Mouse (Mus musculus) hindbrain, embryonic 12.5 days (tissue): Measurements from ENCODE around the gene Slc22a20. TPM values are rescaled to one million over a fixed set of nuclear protein-coding genes. Genes with fewer than 3 reads are reported as not detected.

ENCODE experiments used
- ATAC-seq: fragments of 200-750 bp; cut with Nextera tagmentation; 2 replicates; pipeline ENCODE4 v1.8.0; 2017; ENCODE audit warnings: moderate TSS enrichment; ENCODE audit not compliant: low FRiP score
- H3K27ac ChIP-seq: fragments of 300-500 bp; sonication (generic); 2 replicates; pipeline ENCODE4 v1.5.1; 2016; ENCODE audit warnings: mild to moderate bottlenecking
- H3K27me3 ChIP-seq: fragments of 300-500 bp; sonication (generic); 2 replicates; pipeline ENCODE4 v1.6.1; 2016; ENCODE audit warnings: mild to moderate bottlenecking
- H3K36me3 ChIP-seq: fragments of 300-500 bp; sonication (generic); 2 replicates; pipeline ENCODE4 v1.6.1; 2016; ENCODE audit warnings: mild to moderate bottlenecking
- H3K4me1 ChIP-seq: fragments of 300-500 bp; sonication (generic); 2 replicates; pipeline ENCODE4 v1.6.1; 2016
- H3K4me2 ChIP-seq: fragments of 300-500 bp; sonication (generic); replicated peaks from 2 replicates; pipeline ENCODE4 v1.6.1; 2016; ENCODE audit warnings: mild to moderate bottlenecking
- H3K4me3 ChIP-seq: fragments of 300-500 bp; sonication (generic); 2 replicates; pipeline ENCODE4 v1.5.1; 2016; ENCODE audit warnings: mild to moderate bottlenecking
- H3K9ac ChIP-seq: fragments of 300-500 bp; sonication (generic); 2 replicates; pipeline ENCODE4 v1.6.1; 2016; ENCODE audit warnings: mild to moderate bottlenecking, moderate library complexity
- H3K9me3 ChIP-seq: fragments of 300-500 bp; sonication (generic); replicated peaks from 2 replicates; pipeline ENCODE4 v1.6.1; 2016; ENCODE audit warnings: mild to moderate bottlenecking
- WGBS: fragments of 180-500 bp; shearing (Covaris S2); methylation state at CpG from one replicate; pipeline ENCODE4 v1.1.7; 2016; 5-methylcytosine and 5-hydroxymethylcytosine counted together
- polyA plus RNA-seq: library from polyadenylated mRNA; unstranded; fragments of >200 nt; fragmentation: Nextera tagmentation; extraction: Ambion mirVana; gene quantifications from 2 replicates; pipeline ENCODE4 v1.2.1, GENCODE M21; 2016

The Slc22a20 gene
- polyA plus RNA-seq, 1 experiment from 2014 or later: not detected

- Histone ChIP-seq H3K4me2 (no peak overlapping the region), H3K9ac (no peak overlapping the region), H3K9me3 (no peaks in the 10 kb centered on the region), H3K36me3 (peaks cover 44% of the 10 kb centered on the region), H3K4me3 (no peak overlapping the region), H3K27me3 (no peaks in the 10 kb centered on the region), H3K4me1 (peaks cover 6% of the 10 kb centered on the region; the same call in 1 of the 2 replicates), H3K27ac (no peak overlapping the region)
- no peak for ATAC-seq
- 89% methylated on average over 5 of the region's 5 CpGs for WGBS
These were observed 28.6 kb downstream of the Slc22a20 start for GRCm38 (mm10) chr19:5957371-5957770.

DNA sequence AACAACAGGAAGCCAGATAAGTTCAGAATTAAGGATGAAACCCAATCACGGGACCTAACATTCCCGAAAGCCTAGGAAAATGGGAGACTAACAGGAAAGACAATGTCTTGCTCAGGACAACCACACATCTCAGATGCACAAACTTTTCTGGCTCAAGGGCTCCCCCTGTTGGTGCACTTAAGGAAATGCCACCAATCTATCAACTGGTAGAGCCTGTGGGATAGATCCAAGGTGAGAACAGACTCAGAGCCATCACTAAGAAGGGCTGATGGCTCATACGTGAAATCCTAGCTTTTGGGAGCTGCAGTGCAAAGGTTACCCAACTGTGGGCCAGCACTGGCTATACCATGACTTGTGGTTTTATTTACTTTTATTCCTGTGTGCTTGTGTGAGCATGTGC is 29.3 kb downstream of the Slc22a20 start:
- Histone ChIP-seq H3K9me3 (no peaks in the 10 kb centered on the region), H3K9ac (no peak overlapping the region), H3K27me3 (no peaks in the 10 kb centered on the region), H3K27ac (no peak overlapping the region), H3K4me2 (no peak overlapping the region), H3K36me3 (peaks cover 50% of the 10 kb centered on the region), H3K4me3 (no peak overlapping the region), H3K4me1 (peaks cover 5% of the 10 kb centered on the region; the same call in 1 of the 2 replicates)
- no peak for ATAC-seq
- 39% methylated on average over 3 of the region's 3 CpGs for WGBS

- 86% methylated on average over 28 of the region's 28 CpGs for WGBS
- ATAC-seq: no peak
- Histone ChIP-seq H3K27ac (no peak overlapping the region), H3K4me2 (no peak overlapping the region), H3K27me3 (no peaks in the 10 kb centered on the region), H3K4me3 (no peak overlapping the region), H3K9ac (no peak overlapping the region), H3K36me3 (peaks cover 57% of the 10 kb centered on the region), H3K9me3 (no peaks in the 10 kb centered on the region), H3K4me1 (peaks cover 5% of the 10 kb centered on the region; the same call in 1 of the 2 replicates)
These were observed 30.0 kb downstream of the Slc22a20 start for GRCm38 (mm10) chr19:5955704-5956670.

DNA sequence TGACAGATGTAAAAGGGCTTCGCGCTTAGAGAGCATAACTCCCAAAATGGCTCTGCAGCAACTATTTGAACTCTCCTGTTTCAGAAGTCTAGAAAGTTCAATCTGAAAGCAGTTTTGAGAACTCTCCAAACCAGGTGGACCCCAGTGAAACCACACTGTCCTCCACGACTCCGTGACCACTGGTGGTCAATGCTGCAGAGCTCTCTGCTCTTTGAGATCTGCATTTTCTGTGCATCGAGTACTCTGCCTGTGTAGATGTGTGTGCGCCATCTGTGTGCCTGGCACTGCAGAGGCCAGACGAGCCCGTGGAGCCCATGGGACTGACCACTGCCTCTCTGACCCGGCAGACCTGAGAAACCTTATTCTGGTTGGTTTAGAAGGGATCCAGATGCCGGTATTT is 31.0 kb downstream of the Slc22a20 start:
- WGBS: 94% methylated on average over 10 of the region's 10 CpGs

DNA sequence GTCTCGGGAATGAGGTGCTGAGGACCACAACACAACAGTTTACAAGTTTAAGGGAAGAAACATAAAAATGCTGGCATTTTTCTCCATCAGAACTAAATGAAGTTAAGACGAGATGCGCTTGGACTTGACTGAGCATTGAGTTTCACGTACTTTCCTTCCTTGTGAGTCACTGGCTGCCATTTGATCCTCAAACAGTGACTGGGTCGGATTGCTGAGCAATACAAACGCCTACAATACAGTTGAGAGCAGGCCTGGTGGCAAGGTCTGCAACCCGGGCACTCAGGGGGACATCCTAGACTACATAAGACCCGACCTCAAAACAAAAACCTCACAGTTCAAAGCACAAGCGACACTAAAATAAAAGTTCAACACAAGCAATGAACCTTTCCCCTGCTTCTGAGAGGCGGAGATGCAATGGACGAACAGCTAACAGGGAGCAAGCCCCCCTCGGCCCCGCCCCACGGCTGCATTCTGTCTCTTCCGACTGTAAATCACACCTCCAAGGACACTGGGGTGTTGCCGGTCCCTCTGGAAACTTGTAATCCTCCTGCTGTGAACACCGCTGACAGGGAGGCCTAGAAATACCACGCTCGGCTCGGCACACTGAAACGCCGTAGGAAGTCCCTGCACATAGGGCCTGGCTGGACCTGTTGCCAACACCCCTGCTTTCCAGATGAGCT is 31.8 kb downstream of the Slc22a20 start:
- peaks cover 5% of the 10 kb centered on the region; the same call in 1 of the 2 replicates for H3K4me1 ChIP-seq
- no peak overlapping the region for H3K4me3 ChIP-seq
- H3K4me2 ChIP-seq: no peak overlapping the region
- H3K27ac ChIP-seq: no peak overlapping the region
- no peaks in the 10 kb centered on the region for H3K9me3 ChIP-seq
- peaks cover 74% of the 10 kb centered on the region for H3K36me3 ChIP-seq
- no peak for ATAC-seq
- no peaks in the 10 kb centered on the region for H3K27me3 ChIP-seq
- WGBS: 88% methylated on average over 22 of the region's 22 CpGs
- no peak overlapping the region for H3K9ac ChIP-seq

More for the DNA sequence above, 31.0 kb downstream of the Slc22a20 start:
- Histone ChIP-seq H3K9me3 (no peaks in the 10 kb centered on the region), H3K9ac (no peak overlapping the region), H3K4me2 (no peak overlapping the region), H3K27ac (no peak overlapping the region), H3K27me3 (no peaks in the 10 kb centered on the region), H3K4me3 (no peak overlapping the region), H3K4me1 (peaks cover 5% of the 10 kb centered on the region; the same call in 1 of the 2 replicates), H3K36me3 (peaks cover 68% of the 10 kb centered on the region)
- ATAC-seq: no peak

GRCm38 (mm10) chr19:5953201-5953770 is 32.7 kb downstream of the Slc22a20 start:
- no peak overlapping the region for H3K27ac ChIP-seq
- no peaks in the 10 kb centered on the region for H3K9me3 ChIP-seq
- H3K27me3 ChIP-seq: no peaks in the 10 kb centered on the region
- no peak overlapping the region for H3K4me3 ChIP-seq
- no peak overlapping the region for H3K4me2 ChIP-seq
- 94% methylated on average over 19 of the region's 19 CpGs for WGBS
- H3K36me3 ChIP-seq: peaks cover 71% of the 10 kb centered on the region
- ATAC-seq: no peak
- H3K4me1 ChIP-seq: peaks cover 5% of the 10 kb centered on the region; the same call in 1 of the 2 replicates
- H3K9ac ChIP-seq: 0 out of 2 replicates have a peak overlapping the region, but pooled peaks have one; percentile 13

GRCm38 (mm10) chr19:5952071-5952691 is 33.8 kb downstream of the Slc22a20 start:
- Histone ChIP-seq H3K36me3 (peaks cover 74% of the 10 kb centered on the region), H3K27ac (no peak overlapping the region), H3K9ac (no peak overlapping the region), H3K27me3 (no peaks in the 10 kb centered on the region), H3K9me3 (no peaks in the 10 kb centered on the region), H3K4me1 (peaks cover 5% of the 10 kb centered on the region; the same call in 1 of the 2 replicates), H3K4me2 (no peak overlapping the region), H3K4me3 (no peak overlapping the region)
- no peak for ATAC-seq
- 82% methylated on average over 13 of the region's 13 CpGs for WGBS

- no peak overlapping the region for H3K4me3 ChIP-seq
- peaks cover 75% of the 10 kb centered on the region for H3K36me3 ChIP-seq
- H3K27ac ChIP-seq: no peak overlapping the region
- no peak for ATAC-seq
- no peak overlapping the region for H3K4me2 ChIP-seq
- no peaks in the 10 kb centered on the region for H3K27me3 ChIP-seq
- WGBS: 96% methylated on average over 16 of the region's 16 CpGs
- H3K4me1 ChIP-seq: peaks cover 5% of the 10 kb centered on the region; the same call in 1 of the 2 replicates
- no peaks in the 10 kb centered on the region for H3K9me3 ChIP-seq
- no peak overlapping the region for H3K9ac ChIP-seq
These were observed 34.3 kb downstream of the Slc22a20 start for GRCm38 (mm10) chr19:5951631-5952030.

- Histone ChIP-seq H3K27ac (no peak overlapping the region), H3K4me2 (no peak overlapping the region), H3K9me3 (no peaks in the 10 kb centered on the region), H3K36me3 (peaks cover 82% of the 10 kb centered on the region), H3K4me3 (no peak overlapping the region), H3K27me3 (no peaks in the 10 kb centered on the region), H3K9ac (no peak overlapping the region), H3K4me1 (no peaks in the 10 kb centered on the region)
- WGBS: 94% methylated on average over 11 of the region's 11 CpGs
- no peak for ATAC-seq
These were observed 35.7 kb downstream of the Slc22a20 start for GRCm38 (mm10) chr19:5950218-5950617.

DNA sequence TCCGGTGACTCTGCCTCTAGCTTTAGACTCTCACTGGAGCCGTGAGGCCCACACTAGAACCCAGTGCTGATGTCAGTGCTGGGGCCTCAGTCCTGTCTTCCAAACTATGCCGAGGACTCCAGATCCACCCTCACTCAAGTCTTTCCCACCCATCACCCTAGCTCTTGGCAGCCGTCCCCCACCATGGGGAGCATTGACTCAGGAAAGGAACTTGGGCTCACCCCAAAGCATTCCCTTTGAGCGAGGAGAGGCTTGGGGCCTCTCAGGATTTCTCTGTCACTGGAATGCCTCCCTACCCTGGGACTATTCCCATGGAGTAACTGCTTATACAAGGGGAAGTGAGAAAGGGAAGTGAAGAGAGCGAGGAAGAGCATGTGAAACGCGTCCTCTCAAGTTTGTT is 40.1 kb downstream of the Slc22a20 start:
- no peak for ATAC-seq
- 91% methylated on average over 8 of the region's 8 CpGs for WGBS
- peaks cover 61% of the 10 kb centered on the region for H3K36me3 ChIP-seq

DNA sequence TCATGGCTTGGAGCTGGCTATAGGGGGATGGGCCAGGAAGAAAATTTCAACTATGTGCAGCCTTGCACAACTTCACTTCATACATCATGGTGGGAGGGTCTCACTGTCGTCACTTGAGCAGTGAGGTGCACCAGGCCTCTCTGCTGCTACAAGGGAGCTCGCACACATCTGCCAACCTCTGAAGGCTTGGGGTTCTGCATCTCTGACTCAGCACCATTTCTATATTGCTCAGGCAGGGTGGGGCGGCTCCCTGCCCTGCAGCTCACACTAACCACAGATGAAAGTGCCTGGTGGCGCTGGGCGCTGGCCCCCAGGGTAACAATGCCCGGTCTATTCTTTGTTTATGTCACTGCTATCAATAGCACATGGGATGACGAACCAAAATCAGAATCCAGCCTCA is 40.9 kb downstream of the Slc22a20 start:
- H3K27ac ChIP-seq: no peak overlapping the region
- H3K36me3 ChIP-seq: peaks cover 52% of the 10 kb centered on the region
- 83% methylated on average over 7 of the region's 7 CpGs for WGBS
- no peak overlapping the region for H3K4me2 ChIP-seq
- no peaks in the 10 kb centered on the region for H3K27me3 ChIP-seq
- no peaks in the 10 kb centered on the region for H3K4me1 ChIP-seq
- no peak overlapping the region for H3K4me3 ChIP-seq
- no peaks in the 10 kb centered on the region for H3K9me3 ChIP-seq
- no peak overlapping the region for H3K9ac ChIP-seq
- no peak for ATAC-seq

More for the DNA sequence above, 40.1 kb downstream of the Slc22a20 start:
- H3K4me1 ChIP-seq: no peaks in the 10 kb centered on the region
- no peak overlapping the region for H3K4me2 ChIP-seq
- H3K9me3 ChIP-seq: no peaks in the 10 kb centered on the region
- no peak overlapping the region for H3K4me3 ChIP-seq
- H3K27ac ChIP-seq: no peak overlapping the region
- H3K27me3 ChIP-seq: no peaks in the 10 kb centered on the region
- H3K9ac ChIP-seq: no peak overlapping the region

DNA sequence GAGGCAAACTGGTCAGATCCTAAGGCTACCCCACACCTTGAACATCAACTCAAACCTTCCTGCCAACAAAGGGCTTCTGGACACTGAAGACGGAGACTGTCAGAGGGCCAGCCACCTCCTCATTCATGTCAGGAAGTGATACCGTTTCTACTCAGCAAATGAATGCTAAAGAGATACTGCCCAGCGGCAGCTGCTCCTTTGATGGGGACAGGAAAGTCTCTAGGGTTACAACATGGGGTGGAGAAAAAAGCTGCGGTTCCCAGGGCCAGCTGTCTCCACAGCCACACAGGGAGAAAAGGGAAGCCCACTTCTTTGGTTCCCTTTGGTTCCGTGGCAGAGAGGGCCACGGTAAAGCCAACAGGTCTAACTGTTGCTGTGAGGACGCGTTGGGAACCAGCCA is 41.8 kb downstream of the Slc22a20 start:
- H3K4me1 ChIP-seq: no peaks in the 10 kb centered on the region
- ATAC-seq: no peak
- H3K27ac ChIP-seq: no peak overlapping the region
- H3K36me3 ChIP-seq: peaks cover 45% of the 10 kb centered on the region
- no peaks in the 10 kb centered on the region for H3K27me3 ChIP-seq
- no peak overlapping the region for H3K4me2 ChIP-seq
- WGBS: 82% methylated on average over 8 of the region's 8 CpGs
- no peak overlapping the region for H3K9ac ChIP-seq
- no peaks in the 10 kb centered on the region for H3K9me3 ChIP-seq
- no peak overlapping the region for H3K4me3 ChIP-seq
